Mouse (Mus musculus) hindbrain, embryonic 15.5 days (tissue): ENCODE measurements around the gene Golga2. TPM values are rescaled to one million over a fixed set of nuclear protein-coding genes. Genes with fewer than 3 reads are reported as not detected.

Experiments used
- ATAC-seq: fragments of 200-750 bp; cut with Nextera tagmentation; 2 replicates; pipeline ENCODE4 v1.8.0; 2017; ENCODE audit warnings: low read depth, moderate number of reproducible peaks, moderate TSS enrichment; ENCODE audit not compliant: low FRiP score
- H3K27ac ChIP-seq: fragments of 300-500 bp; sonication (generic); replicated peaks from 2 replicates; pipeline ENCODE4 v1.5.1; 2015; ENCODE audit warnings: mild to moderate bottlenecking, inconsistent platforms
- H3K27me3 ChIP-seq: fragments of 300-500 bp; sonication (generic); 2 replicates; pipeline ENCODE4 v1.6.1; 2015; ENCODE audit warnings: control low read depth, inconsistent platforms
- H3K36me3 ChIP-seq: fragments of 300-500 bp; sonication (generic); 2 replicates; pipeline ENCODE4 v1.6.1; 2015; ENCODE audit warnings: control low read depth, inconsistent platforms
- H3K4me1 ChIP-seq: fragments of 300-500 bp; sonication (generic); replicated peaks from 2 replicates; pipeline ENCODE4 v1.6.1; 2015; ENCODE audit warnings: control low read depth, inconsistent platforms
- H3K4me2 ChIP-seq: fragments of 300-500 bp; sonication (generic); 2 replicates; pipeline ENCODE4 v1.6.1; 2015; ENCODE audit warnings: moderate library complexity, mild to moderate bottlenecking, inconsistent platforms
- H3K4me3 ChIP-seq: fragments of 300-500 bp; sonication (generic); 2 replicates; pipeline ENCODE4 v1.5.1; 2015; ENCODE audit warnings: mild to moderate bottlenecking, inconsistent platforms
- H3K9ac ChIP-seq: fragments of 300-500 bp; sonication (generic); 2 replicates; pipeline ENCODE4 v1.6.1; 2015; ENCODE audit warnings: inconsistent platforms
- H3K9me3 ChIP-seq: fragments of 300-500 bp; sonication (generic); 2 replicates; pipeline ENCODE4 v1.6.1; 2016; ENCODE audit warnings: control low read depth, inconsistent platforms
- WGBS: fragments of 180-500 bp; shearing (Covaris S2); methylation state at CpG from one replicate; pipeline ENCODE4 v1.1.7; 2015; 5-methylcytosine and 5-hydroxymethylcytosine counted together
- polyA plus RNA-seq: library from polyadenylated mRNA; unstranded; fragments of >200 nt; fragmentation: Nextera tagmentation; extraction: Ambion mirVana; gene quantifications from 2 replicates; pipeline ENCODE4 v1.2.1, GENCODE M21; 2015

Golga2 gene
- polyA plus RNA-seq, 1 experiment from 2014 or later, result 31.5 TPM

GRCm38 (mm10) chr2:32321591-32322298 is 34.6 kb downstream of the Golga2 start:
- H3K9me3 ChIP-seq, result no peaks in the 10 kb centered on the region
- peak overlapping the region; percentile 87 for H3K27ac ChIP-seq
- H3K4me1 ChIP-seq, result peaks cover 34% of the 10 kb centered on the region
- peaks cover 3% of the 10 kb centered on the region; the same call in 1 of the 2 replicates for H3K36me3 ChIP-seq
- peaks cover 8% of the 10 kb centered on the region; the same call in 1 of the 2 replicates for H3K27me3 ChIP-seq
- no peak overlapping the region for H3K4me2 ChIP-seq
- ATAC-seq, result no peak
- H3K9ac ChIP-seq, result no peak overlapping the region
- WGBS, result 74% methylated on average over 9 of the region's 9 CpGs
- H3K4me3 ChIP-seq, result no peak overlapping the region

- H3K4me1 ChIP-seq, result peaks cover 26% of the 10 kb centered on the region
- no peak overlapping the region for H3K4me3 ChIP-seq
- peak overlapping the region; percentile 87 for H3K27ac ChIP-seq
- H3K36me3 ChIP-seq, result peaks cover 3% of the 10 kb centered on the region; the same call in 1 of the 2 replicates
- no peak overlapping the region for H3K9ac ChIP-seq
- peaks cover 5% of the 10 kb centered on the region; the same call in 1 of the 2 replicates for H3K27me3 ChIP-seq
- peak; percentile 79 for ATAC-seq
- H3K9me3 ChIP-seq, result no peaks in the 10 kb centered on the region
- WGBS, result 42% methylated on average over 7 of the region's 7 CpGs
- peak overlapping the region; percentile 36 for H3K4me2 ChIP-seq
Observed at GRCm38 (mm10) chr2:32322754-32323741, 35.9 kb downstream of the Golga2 start.

GRCm38 (mm10) chr2:32324322-32324721 is 37.1 kb downstream of the Golga2 start:
- 59% methylated on average over 4 of the region's 4 CpGs for WGBS
- Histone ChIP-seq H3K27ac (no peak overlapping the region), H3K4me1 (peaks cover 22% of the 10 kb centered on the region), H3K9me3 (no peaks in the 10 kb centered on the region), H3K36me3 (peaks cover 3% of the 10 kb centered on the region; the same call in 1 of the 2 replicates), H3K9ac (no peak overlapping the region), H3K4me3 (no peak overlapping the region), H3K4me2 (no peak overlapping the region), H3K27me3 (peaks cover 5% of the 10 kb centered on the region; the same call in 1 of the 2 replicates)
- ATAC-seq, result no peak

GRCm38 (mm10) chr2:32325342-32325741 is 38.2 kb downstream of the Golga2 start:
- no peak for ATAC-seq
- Histone ChIP-seq H3K27me3 (peaks cover under 1% of the 10 kb centered on the region; the same call in 1 of the 2 replicates), H3K9ac (no peak overlapping the region), H3K27ac (no peak overlapping the region), H3K4me1 (peaks cover 22% of the 10 kb centered on the region), H3K9me3 (no peaks in the 10 kb centered on the region), H3K4me3 (no peak overlapping the region), H3K4me2 (no peak overlapping the region), H3K36me3 (no peaks in the 10 kb centered on the region; the same call in 1 of the 2 replicates)
- 70% methylated on average over 7 of the region's 7 CpGs for WGBS

GRCm38 (mm10) chr2:32327200-32327599 is 40.0 kb downstream of the Golga2 start:
- Histone ChIP-seq H3K4me2 (no peak overlapping the region), H3K9me3 (no peaks in the 10 kb centered on the region), H3K36me3 (0 out of 2 replicates have a peak, but pooled peaks cover 3% of the 10 kb centered on the region), H3K4me1 (peaks cover 16% of the 10 kb centered on the region), H3K9ac (no peak overlapping the region), H3K4me3 (no peak overlapping the region), H3K27ac (no peak overlapping the region), H3K27me3 (no peaks in the 10 kb centered on the region)
- ATAC-seq, result no peak
- 70% methylated on average over 4 of the region's 4 CpGs for WGBS

GRCm38 (mm10) chr2:32328911-32329460 is 41.8 kb downstream of the Golga2 start:
- WGBS, result 20% methylated on average over 13 of the region's 13 CpGs
- H3K9me3 ChIP-seq, result no peaks in the 10 kb centered on the region
- ATAC-seq, result no peak

GRCm38 (mm10) chr2:32329531-32329930 is 42.3 kb downstream of the Golga2 start:
- Histone ChIP-seq H3K27ac (no peak overlapping the region), H3K4me1 (no peaks in the 10 kb centered on the region), H3K9me3 (no peaks in the 10 kb centered on the region), H3K36me3 (peaks cover 11% of the 10 kb centered on the region; the same call in 1 of the 2 replicates), H3K27me3 (no peaks in the 10 kb centered on the region), H3K4me2 (no peak overlapping the region), H3K4me3 (no peak overlapping the region), H3K9ac (no peak overlapping the region)
- no peak for ATAC-seq
- 34% methylated on average over 6 of the region's 6 CpGs for WGBS

More at GRCm38 (mm10) chr2:32328911-32329460, 41.8 kb downstream of the Golga2 start:
- no peak overlapping the region for H3K9ac ChIP-seq
- no peaks in the 10 kb centered on the region for H3K4me1 ChIP-seq
- no peak overlapping the region for H3K4me3 ChIP-seq
- H3K27me3 ChIP-seq, result no peaks in the 10 kb centered on the region
- H3K27ac ChIP-seq, result no peak overlapping the region
- H3K36me3 ChIP-seq, result 0 out of 2 replicates have a peak, but pooled peaks cover 10% of the 10 kb centered on the region
- H3K4me2 ChIP-seq, result no peak overlapping the region

GRCm38 (mm10) chr2:32332159-32332558 is 45.0 kb downstream of the Golga2 start:
- Histone ChIP-seq H3K4me3 (no peak overlapping the region), H3K36me3 (peaks cover 34% of the 10 kb centered on the region)

GRCm38 (mm10) chr2:32335888-32336287 is 48.7 kb downstream of the Golga2 start:
- Histone ChIP-seq H3K9ac (no peak overlapping the region), H3K27ac (no peak overlapping the region), H3K4me2 (no peak overlapping the region), H3K9me3 (no peaks in the 10 kb centered on the region), H3K36me3 (peaks cover 46% of the 10 kb centered on the region), H3K4me1 (no peaks in the 10 kb centered on the region), H3K27me3 (no peaks in the 10 kb centered on the region), H3K4me3 (no peak overlapping the region)
- 50% methylated on average over 15 of the region's 15 CpGs for WGBS
- ATAC-seq, result no peak

More at GRCm38 (mm10) chr2:32332159-32332558, 45.0 kb downstream of the Golga2 start:
- Histone ChIP-seq H3K27ac (no peak overlapping the region), H3K9ac (no peak overlapping the region), H3K9me3 (no peaks in the 10 kb centered on the region), H3K27me3 (no peaks in the 10 kb centered on the region), H3K4me1 (no peaks in the 10 kb centered on the region), H3K4me2 (no peak overlapping the region)
- no peak for ATAC-seq
- whole genome bisulfite sequencing, result 91% methylated on average over 5 of the region's 5 CpGs

- Histone ChIP-seq H3K36me3 (peaks cover 33% of the 10 kb centered on the region), H3K27me3 (no peaks in the 10 kb centered on the region), H3K4me2 (no peak overlapping the region), H3K4me3 (no peak overlapping the region), H3K4me1 (peaks cover 9% of the 10 kb centered on the region), H3K9ac (no peak overlapping the region), H3K9me3 (no peaks in the 10 kb centered on the region), H3K27ac (no peak overlapping the region)
- WGBS, result 44% methylated on average over 26 of the region's 26 CpGs
- ATAC-seq, result no peak
Observed at GRCm38 (mm10) chr2:32339912-32340642, 52.9 kb downstream of the Golga2 start.
